Mouse (Mus musculus): ENCODE results near the gene Dock3. TPM values are rescaled to one million over a fixed set of nuclear protein-coding genes. Genes with fewer than 3 reads are reported as not detected.

Gene Dock3
- total RNA-seq, 4 experiments from 2014 or later, result 6.1 to 14.8 (median 10.0) TPM

DNA sequence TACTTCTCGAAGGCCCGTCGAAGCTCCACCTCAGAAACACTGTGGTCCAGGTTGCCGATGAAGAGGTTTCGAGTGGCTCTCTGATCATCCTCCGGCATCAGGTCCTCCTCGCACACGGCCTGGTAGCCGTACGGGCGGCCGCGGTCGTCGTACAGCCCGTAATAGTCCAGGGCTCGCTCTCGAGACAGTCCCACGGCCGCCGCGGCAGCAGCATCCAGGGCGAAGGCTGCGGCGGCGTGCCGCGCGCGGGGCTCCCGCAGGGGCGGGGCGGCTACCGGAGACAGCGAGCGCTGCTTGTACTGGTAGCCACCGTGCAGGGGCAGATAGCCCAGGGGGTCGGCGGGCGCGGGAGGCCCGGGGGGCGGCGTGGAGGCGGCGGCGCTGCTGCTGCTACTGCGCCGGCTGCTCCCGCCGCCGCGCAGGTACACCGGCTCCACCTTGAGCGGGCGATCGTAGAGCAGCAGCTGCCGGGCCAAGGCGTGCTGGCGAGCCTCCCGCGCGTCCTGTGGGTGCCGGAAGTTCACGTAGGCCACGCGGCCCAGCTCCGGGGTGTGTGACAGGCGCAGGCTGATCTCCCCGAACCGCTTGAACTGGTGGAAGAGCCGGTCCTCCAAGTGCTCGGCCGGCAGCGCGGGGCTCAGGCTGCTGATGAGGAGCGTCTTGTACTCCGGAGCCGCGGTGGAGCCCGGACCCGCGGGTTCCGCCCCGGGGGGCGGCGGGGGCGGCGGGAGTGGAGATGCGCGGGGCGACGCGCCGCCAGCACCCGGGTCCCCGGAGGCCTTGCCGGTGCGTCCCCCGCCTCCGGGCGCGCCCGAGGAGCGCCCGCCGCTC is 345.6 kb downstream of the Dock3 start:
- no peak for DNase-seq

DNA sequence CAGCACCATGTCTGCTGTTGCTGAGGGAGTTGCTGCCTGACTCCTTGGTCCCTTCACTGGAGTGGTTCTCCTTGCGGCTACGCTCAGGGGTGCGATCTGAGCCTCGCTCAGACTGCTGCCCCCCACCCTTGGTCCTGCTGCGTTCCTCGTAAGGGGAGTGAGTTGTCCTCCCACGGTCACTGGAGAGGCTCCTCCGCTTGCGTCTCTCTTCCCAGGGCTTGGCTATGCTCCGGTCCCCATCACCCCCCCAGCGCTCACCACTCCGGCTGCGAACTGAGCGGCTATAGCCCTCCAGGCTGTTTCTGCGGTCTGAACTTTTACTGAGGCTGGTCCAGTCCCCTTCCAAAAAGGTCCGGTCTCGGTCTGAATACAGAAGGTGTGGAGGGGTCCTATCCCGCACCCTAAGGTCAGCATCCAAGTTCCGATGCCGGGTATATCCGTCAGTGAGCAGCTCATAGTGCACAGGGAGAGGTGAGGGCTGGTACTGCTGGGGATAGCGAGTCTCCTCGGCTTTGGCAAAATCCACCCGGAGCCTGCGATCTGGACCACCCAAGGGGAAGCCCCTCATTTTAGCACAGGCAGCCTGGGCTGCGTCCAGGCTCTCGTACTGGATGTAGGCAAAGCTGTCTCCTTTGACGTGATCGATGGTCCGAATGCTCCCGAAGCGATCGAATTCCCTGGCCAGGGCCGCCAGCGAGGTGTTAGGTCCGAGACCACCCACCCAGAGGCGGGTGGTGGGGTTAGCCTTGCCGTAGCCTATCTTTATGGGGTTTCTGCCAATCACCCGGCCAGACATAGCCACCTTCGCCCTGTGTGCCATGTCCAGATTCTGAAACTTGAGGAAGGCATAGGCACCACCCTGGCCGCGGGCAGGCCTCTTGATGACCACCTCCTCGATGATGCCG is 346.5 kb downstream of the Dock3 start:
- no peak for DNase-seq

DNA sequence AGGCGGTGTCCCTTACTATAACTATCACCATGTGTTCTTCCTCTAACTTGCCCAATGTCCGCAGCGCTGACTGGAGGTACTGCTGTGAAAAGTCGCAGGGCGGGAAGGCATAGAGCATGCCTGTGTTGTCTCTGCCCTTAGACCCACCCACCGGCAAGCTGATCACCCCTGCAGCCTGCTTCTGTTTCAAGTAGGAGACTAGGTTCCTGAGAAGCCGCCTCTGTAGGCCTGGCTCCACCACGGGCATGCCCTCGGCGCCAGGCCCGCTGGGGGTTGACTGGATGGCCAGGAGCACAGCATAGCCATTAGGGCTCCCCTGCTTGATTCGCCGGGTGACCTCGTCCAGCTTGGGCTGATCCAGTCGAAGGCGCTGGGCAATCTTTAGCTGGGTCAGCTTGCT is 347.4 kb downstream of the Dock3 start:
- no peak for DNase-seq

DNA sequence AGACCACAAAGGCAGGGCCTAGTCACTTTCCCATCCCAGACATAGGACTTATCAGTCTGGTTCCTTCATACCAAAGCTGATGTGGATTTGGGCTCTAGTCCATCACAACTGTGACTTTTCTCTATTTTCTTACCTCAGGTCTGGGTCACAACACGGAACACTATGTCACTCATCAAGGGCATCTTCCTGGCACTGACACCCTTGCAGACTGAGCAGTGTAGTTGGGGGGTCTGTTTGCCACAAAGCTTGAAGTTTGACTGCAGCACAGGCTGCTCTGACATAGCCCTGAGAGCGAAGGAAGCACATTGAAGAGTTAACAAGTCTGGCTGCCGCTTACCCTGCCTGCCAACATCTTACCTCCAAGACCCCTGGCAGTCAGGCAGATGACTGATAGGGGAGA is 348.6 kb downstream of the Dock3 start:
- no peak for DNase-seq

DNA sequence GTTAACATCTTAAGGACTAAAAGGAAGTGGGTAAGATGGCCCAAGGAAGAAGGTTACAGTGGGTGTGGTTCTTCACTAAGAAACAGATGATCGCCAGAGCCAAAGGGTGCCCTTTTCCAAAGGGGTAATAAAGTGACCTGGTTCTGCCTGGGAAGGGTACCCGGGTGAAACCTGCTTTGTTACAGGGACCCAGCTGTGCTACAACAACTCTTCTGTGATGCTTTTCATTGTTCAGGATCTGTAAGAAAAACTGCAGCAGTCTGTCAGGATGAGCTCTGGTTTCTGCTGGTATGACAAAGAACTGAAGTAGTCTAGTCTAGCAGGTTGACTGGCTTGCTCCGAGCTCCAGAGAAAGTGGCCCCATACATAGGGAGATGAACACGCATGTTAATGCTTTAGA is 349.5 kb downstream of the Dock3 start:
- no peak for DNase-seq

DNA sequence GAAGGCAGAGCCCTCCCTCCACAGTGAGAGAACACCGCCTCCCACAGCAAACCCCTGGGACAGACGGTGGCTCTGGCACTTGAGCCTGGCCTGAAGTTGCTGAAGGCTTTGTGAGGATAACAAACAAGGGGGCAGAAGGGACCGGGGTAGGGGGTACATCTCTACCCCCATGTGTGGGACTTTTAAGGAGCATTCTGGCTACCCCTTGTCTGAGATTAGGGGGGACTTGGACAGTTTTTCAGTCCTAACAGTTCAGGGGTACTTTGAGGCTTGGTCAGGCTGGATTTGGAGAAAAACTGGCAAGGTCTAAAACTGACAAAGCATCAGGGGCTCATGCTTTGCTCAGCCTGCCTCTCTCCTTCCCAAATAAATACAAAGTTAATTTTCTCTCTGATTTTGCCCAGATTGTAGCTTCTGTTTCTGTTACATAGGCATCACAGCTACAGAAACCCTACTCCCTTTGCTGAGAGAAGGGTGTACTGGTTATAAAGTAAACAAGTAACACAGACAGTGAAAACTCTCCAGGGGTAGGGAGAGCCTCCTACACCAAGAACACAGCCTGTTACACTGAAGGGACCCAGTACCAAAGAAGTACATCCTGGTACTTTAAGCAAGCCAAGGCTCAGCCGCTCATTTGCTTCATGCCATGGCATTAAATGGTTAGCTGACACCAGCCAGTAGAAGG is 350.5 kb downstream of the Dock3 start:
- DNase-seq, result no peak

DNA sequence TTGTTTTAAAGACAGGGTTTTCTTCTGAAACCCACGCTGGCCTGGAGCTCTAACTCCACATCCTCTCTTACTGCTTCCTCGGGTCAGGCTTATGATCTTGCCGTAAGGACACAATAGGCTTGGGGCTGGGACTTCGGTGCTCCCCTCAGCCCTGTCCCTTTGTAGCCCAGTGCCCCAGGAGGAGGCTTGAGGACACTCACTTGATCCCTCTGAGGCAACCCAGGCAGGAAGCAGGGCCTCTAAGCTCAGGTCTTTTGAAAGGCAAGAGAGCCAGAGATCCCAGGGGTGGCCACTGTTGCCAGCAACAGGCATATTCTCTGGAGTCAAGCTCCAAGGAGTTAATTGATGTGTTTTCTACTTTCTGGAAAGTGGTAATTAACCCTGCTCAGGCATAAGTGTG is 352.2 kb downstream of the Dock3 start:
- DNase-seq, result no peak

DNA sequence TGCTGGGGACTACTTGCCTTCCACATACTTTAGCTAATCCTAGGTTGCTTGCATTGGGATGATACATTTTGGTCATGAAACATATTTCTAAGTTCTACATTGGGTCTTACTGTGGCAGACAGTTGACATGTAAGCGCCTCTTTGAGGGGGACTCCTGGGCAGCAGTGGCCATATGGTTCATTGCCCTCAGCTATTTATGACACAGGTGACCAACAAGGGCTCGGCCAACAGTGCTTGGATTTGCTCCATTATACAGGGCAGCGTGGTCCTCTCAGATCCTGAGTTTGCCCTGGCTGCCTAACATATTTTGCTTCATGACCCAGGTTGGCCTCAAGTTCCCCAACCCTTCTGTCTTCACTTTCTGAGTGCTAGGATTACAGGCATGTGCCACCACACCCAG is 355.0 kb downstream of the Dock3 start:
- no peak for DNase-seq

DNA sequence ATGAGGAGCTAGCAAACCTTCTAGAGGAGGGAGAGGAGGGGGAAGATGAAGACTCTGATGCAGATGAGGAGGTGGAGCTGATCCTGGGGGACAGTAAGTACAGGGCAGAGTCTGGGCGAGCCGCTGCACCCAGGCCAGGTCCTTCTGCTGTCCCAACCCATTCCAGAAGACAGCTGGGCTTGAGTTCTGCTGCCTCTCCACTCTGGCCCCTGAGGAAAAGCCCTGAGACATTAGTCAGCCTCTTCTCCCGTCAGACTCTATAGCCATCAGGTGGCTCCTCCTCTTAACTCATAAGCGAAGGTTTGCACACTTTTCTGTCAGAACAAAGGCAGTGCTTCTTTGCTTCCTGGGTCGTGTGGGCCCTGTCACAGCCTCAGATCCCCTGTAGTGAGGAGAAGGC is 357.5 kb downstream of the Dock3 start:
- DNase-seq, result no peak

DNA sequence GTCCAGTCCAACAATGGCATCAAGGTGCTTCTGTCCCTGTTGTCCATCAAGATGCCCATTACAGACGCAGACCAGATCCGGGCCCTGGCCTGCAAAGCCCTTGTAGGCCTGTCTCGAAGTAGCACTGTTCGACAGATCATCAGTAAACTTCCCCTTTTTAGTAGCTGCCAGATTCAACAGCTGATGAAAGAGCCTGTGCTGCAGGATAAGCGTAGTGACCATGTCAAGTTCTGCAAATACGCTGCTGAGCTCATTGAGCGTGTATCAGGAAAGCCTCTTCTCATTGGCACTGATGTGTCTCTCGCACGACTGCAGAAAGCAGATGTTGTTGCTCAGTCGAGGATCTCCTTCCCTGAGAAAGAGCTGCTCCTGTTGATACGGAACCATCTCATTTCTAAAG is 373.7 kb downstream of the Dock3 start:
- no peak for DNase-seq

DNA sequence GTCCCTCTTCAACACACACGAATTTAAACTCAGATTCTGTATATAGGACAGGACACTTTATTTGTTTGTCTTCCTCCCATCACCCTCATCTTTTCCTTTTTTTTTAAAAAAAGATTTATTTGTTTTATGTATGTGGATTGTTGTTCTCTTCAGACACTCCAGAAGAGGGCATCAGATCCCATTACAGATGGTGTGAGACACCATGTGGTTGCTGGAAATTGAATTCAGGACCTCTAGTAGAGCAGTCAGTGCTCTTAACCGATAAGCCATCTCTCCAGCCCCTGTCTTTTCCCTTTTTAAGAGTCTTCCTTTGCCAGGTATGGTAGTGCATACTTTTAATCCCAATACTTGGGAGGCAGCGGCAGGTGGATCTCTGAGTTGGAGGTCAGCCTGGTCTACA is 375.0 kb downstream of the Dock3 start:
- DNase-seq, result no peak

Small RNA genes within 50 kb of the gene (microRNA-seq; reads per million reads assigned to microRNA genes)
- 0 reads per million in 2 experiments for gene Gm22238

Other genes starting within 250 kb of the Dock3 start
- gene Mapkapk3, start 58.0 kb upstream of the Dock3 start, total RNA-seq (2022), result 10 to 100 TPM; 32.7 to 41.4 (median 34.9) TPM
- 10 to 100 TPM in 1 of 4 experiments, 1 to 10 TPM in 3; 4.1 to 62.8 (median 6.5) TPM for gene Cish, start 64.1 kb upstream of the Dock3 start, total RNA-seq (2022)
- gene Hemk1, start 106.4 kb upstream of the Dock3 start, total RNA-seq (2022), result 10 to 100 TPM; 11.6 to 19.6 (median 17.9) TPM
- gene 6430571L13Rik, start 108.7 kb upstream of the Dock3 start, total RNA-seq (2022), result 1 to 10 TPM; 1.0 to 1.6 (median 1.3) TPM
- gene Cacna2d2, start 167.7 kb upstream of the Dock3 start, total RNA-seq (2022), result 10 to 100 TPM in 2 of 4 experiments, 1 to 10 TPM in 2; 9.1 to 17.3 (median 11.7) TPM